Mouse (Mus musculus): Measurements from ENCODE around the gene Stx1b. TPM values are rescaled to one million over a fixed set of nuclear protein-coding genes. Genes with fewer than 3 reads are reported as not detected.

Gene Stx1b
- polyA plus RNA-seq, 1 experiment from 2014 or later: 11.1 TPM

DNA sequence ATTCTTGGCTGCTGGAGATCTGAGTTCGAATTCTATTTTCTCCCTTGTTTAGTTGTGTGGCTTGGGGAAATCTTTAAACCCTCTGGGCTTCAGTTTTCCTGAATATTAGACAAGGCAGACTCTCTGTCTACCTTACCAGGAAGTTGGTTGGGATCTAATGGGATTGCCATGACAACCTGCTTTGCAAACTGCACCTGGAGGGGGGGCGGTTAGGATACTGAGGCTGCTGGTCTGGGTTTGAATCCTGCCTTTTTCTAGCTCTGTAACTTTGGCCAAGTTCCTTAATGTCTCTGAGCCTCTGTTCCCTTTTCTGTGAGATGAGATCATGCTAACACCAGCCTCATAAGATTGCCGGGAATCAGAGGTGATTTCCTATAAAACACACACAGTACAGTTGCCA, 1.9 kb downstream of the Stx1b start:
- WGBS: 95% methylated on average over 3 of the region's 3 CpGs
- DNase-seq (ENCODE audit: low spot score): no peak
- ATAC-seq (replicated peaks; ENCODE audit: low FRiP score): no peak

DNA sequence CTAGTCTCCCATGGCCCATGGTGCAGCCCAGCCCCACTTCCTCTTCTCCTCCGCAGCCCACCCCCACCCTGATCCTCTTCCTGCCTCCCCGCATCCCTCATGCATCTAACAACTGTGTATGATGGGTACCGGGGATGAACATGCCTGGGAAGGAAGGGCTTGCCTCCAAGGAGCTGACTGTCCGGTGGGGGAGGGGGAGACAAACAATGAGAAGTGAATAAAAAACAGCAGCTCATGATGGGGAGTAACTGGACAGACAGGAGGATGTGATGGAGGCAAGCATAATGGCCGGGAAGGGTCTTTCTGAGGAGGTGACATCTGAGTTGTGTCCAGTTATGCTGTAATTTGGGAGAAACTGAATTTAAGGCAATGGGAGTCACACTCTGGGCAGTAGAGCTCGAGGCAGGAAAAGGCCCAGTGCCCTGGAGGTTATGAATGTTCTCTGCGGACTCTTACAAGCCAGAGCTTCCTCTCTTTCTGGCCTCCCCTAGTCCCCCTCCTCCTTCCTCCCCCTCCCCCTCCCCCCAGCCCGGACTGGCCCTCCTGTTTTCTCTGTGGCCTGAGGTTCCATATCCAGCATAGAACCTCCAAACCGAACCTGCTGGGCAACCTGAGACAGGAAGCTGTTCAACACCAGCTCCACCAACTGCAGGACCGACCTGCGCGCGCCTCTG, 3.4 kb downstream of the Stx1b start:
- Histone ChIP-seq H3K4me3 (ENCODE audit: low read depth, low read length) (no peak overlapping the region), H3K9me3 (ENCODE audit: control insufficient read depth, low read length) (no peaks in the 10 kb centered on the region), H3K27ac (ENCODE audit: low read depth, low read length) (no peak overlapping the region), H3K9ac (ENCODE audit: low read length) (no peak overlapping the region), H3K4me1 (replicated peaks; ENCODE audit: control insufficient read depth, insufficient read depth, low read length) (peaks cover 2% of the 10 kb centered on the region; the same call in 1 of the 2 replicates), H3K27me3 (ENCODE audit: control insufficient read depth, insufficient read depth, low read length) (no peaks in the 10 kb centered on the region), H3K36me3 (ENCODE audit: control insufficient read depth, insufficient read depth, low read length) (no peaks in the 10 kb centered on the region), H3K4me2 (ENCODE audit: low read depth, low read length, severe bottlenecking) (no peak overlapping the region)
- ATAC-seq (replicated peaks; ENCODE audit: low FRiP score) (no peak), DNase-seq (ENCODE audit: low spot score) (no peak)
- WGBS: 79% methylated on average over 13 of the region's 13 CpGs

More for the DNA sequence above, 1.9 kb downstream of the Stx1b start:
- H3K27me3 ChIP-seq (ENCODE audit: control insufficient read depth, insufficient read depth, low read length): no peaks in the 10 kb centered on the region
- H3K4me3 ChIP-seq (ENCODE audit: low read depth, low read length): no peak overlapping the region
- no peak overlapping the region for H3K4me2 ChIP-seq (ENCODE audit: low read depth, low read length, severe bottlenecking)
- no peaks in the 10 kb centered on the region for H3K36me3 ChIP-seq (ENCODE audit: control insufficient read depth, insufficient read depth, low read length)
- no peaks in the 10 kb centered on the region for H3K9me3 ChIP-seq (ENCODE audit: control insufficient read depth, low read length)
- no peak overlapping the region for H3K9ac ChIP-seq (ENCODE audit: low read length)
- H3K4me1 ChIP-seq (replicated peaks; ENCODE audit: control insufficient read depth, insufficient read depth, low read length): peaks cover 2% of the 10 kb centered on the region; the same call in 1 of the 2 replicates
- H3K27ac ChIP-seq (ENCODE audit: low read depth, low read length): no peak overlapping the region

DNA sequence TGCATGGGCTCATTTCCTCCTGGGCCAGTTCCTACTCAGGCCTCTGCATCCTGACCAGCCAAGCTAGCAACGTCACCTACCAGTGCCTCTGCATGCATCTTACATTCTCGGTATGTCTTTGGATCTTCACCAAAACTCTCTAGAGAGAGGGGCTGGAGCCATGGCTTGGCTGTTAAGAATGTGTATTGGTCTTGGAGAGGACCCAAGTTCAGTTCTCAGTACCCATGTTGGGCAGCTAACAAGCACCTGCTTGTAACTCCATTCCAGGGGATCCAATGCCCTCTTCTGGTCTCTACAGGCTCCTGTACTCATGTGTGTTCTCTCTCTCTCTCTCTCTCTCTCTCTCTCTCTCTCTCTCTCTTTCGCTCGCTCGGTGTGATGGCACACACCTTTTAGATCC, 6.6 kb downstream of the Stx1b start:
- no peak overlapping the region for H3K4me2 ChIP-seq (ENCODE audit: low read depth, low read length, severe bottlenecking)
- H3K27me3 ChIP-seq (ENCODE audit: control insufficient read depth, insufficient read depth, low read length): no peaks in the 10 kb centered on the region
- DNase-seq (ENCODE audit: low spot score) (no peak), ATAC-seq (replicated peaks; ENCODE audit: low FRiP score) (no peak)
- no peak overlapping the region for H3K27ac ChIP-seq (ENCODE audit: low read depth, low read length)
- no peaks in the 10 kb centered on the region for H3K36me3 ChIP-seq (ENCODE audit: control insufficient read depth, insufficient read depth, low read length)
- WGBS: 90% methylated on average over 5 of the region's 5 CpGs
- no peak overlapping the region for H3K4me3 ChIP-seq (ENCODE audit: low read depth, low read length)
- no peaks in the 10 kb centered on the region for H3K4me1 ChIP-seq (replicated peaks; ENCODE audit: control insufficient read depth, insufficient read depth, low read length)
- no peak overlapping the region for H3K9ac ChIP-seq (ENCODE audit: low read length)
- no peaks in the 10 kb centered on the region for H3K9me3 ChIP-seq (ENCODE audit: control insufficient read depth, low read length)

DNA sequence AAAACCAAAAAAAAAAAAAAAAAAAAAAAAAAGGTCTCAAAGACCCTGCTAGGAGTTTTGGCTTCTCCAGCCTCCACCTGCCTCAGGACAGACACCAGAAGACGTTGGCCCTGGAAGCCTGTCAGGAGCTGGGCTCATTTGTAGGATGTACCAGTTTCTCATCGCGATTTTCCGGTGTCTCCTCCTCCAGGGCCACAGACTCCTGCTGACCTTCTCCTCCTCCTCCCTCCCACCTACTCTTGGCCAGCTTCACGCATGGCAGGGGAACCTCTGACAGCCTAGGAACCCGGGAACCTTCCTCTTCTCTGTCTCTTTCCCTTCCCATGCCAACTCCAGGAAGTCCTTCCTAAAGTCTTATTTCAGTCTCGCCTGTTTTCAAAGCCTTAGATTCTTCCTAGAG, 7.3 kb downstream of the Stx1b start:
- DNase-seq (ENCODE audit: low spot score) (no peak), ATAC-seq (replicated peaks; ENCODE audit: low FRiP score) (no peak)
- 79% methylated on average over 7 of the region's 7 CpGs for WGBS
- Histone ChIP-seq H3K4me1 (replicated peaks; ENCODE audit: control insufficient read depth, insufficient read depth, low read length) (no peaks in the 10 kb centered on the region), H3K36me3 (ENCODE audit: control insufficient read depth, insufficient read depth, low read length) (no peaks in the 10 kb centered on the region), H3K4me3 (ENCODE audit: low read depth, low read length) (no peak overlapping the region), H3K9ac (ENCODE audit: low read length) (no peak overlapping the region), H3K4me2 (ENCODE audit: low read depth, low read length, severe bottlenecking) (no peak overlapping the region), H3K9me3 (ENCODE audit: control insufficient read depth, low read length) (no peaks in the 10 kb centered on the region), H3K27ac (ENCODE audit: low read depth, low read length) (no peak overlapping the region), H3K27me3 (ENCODE audit: control insufficient read depth, insufficient read depth, low read length) (no peaks in the 10 kb centered on the region)

DNA sequence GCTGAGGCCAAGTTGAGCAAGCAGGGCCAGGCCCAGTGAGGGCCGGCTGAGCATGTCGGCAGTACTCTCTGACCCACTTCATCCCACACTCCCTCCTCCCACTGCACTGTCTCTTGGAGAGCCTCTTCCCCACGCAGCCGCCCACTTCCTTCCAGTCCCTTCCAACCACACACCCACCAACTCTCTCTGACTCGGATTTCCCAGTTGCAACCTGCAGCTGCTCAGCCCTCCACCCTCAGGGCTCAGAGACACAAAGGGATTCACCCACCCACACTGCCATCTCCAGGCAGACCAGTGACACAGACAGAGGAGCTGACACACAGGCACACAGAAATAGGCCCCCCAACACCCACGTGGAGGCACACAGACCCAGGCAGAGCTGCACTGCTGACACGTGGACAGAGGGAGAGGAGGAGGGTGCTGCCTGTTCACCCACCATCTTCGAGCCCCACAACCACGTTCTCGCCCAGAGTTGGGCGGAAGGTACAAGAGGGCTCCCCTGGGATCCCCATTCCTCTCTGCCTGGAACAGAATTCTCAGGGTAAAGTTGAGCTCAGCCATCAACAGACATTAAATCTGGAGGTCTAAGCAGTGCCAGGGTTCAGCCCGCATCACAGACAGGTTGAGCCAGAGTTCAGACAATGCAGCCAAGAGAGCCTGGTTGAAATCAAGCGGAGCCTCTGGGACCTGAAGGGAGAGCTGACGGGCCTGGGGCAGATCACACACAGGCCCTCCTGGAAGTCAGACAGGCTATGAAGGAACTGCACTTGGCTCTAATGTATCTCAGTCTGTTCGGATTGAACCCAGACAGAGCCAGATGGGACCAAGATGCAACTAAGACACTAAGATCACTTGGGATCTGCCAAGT, 8.2 kb downstream of the Stx1b start:
- ATAC-seq (replicated peaks; ENCODE audit: low FRiP score) (no peak), DNase-seq (ENCODE audit: low spot score) (no peak)
- 77% methylated on average over 15 of the region's 15 CpGs for WGBS
- Histone ChIP-seq H3K4me1 (replicated peaks; ENCODE audit: control insufficient read depth, insufficient read depth, low read length) (no peaks in the 10 kb centered on the region), H3K27ac (ENCODE audit: low read depth, low read length) (no peak overlapping the region), H3K4me3 (ENCODE audit: low read depth, low read length) (no peak overlapping the region), H3K4me2 (ENCODE audit: low read depth, low read length, severe bottlenecking) (no peak overlapping the region), H3K9ac (ENCODE audit: low read length) (no peak overlapping the region), H3K9me3 (ENCODE audit: control insufficient read depth, low read length) (no peaks in the 10 kb centered on the region), H3K27me3 (ENCODE audit: control insufficient read depth, insufficient read depth, low read length) (no peaks in the 10 kb centered on the region), H3K36me3 (ENCODE audit: control insufficient read depth, insufficient read depth, low read length) (no peaks in the 10 kb centered on the region)

DNA sequence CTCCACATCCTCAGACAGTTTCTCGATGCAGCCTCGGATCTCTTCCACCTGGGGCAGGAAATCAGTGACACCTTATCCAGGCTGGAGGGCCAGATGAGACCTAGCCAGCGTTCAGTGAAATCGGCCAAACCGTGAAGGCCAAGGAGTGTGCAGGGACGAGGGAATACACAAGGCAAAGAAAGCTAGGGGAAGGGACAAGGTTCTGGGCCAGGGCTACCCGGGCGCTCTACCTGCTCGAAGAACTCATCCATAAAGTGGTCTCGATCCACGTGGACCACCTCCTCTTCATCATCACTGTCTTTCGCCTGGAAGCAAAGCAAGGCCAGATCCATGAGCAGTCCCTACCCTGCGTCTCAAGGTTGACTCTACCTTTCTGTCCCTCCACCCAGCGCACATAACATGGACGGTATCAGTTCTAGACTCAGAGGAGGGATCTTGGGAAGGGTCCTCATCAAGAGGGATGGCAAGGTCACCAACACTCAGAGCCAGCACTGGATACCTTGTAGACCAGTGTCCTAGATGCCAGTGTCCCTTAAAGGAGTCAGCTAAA, 9.2 kb downstream of the Stx1b start:
- ATAC-seq (replicated peaks; ENCODE audit: low FRiP score): no peak
- no peak for DNase-seq (ENCODE audit: low spot score)
- 95% methylated on average over 15 of the region's 15 CpGs for WGBS
- Histone ChIP-seq H3K36me3 (ENCODE audit: control insufficient read depth, insufficient read depth, low read length) (no peaks in the 10 kb centered on the region), H3K4me2 (ENCODE audit: low read depth, low read length, severe bottlenecking) (no peak overlapping the region), H3K4me3 (ENCODE audit: low read depth, low read length) (no peak overlapping the region), H3K9me3 (ENCODE audit: control insufficient read depth, low read length) (no peaks in the 10 kb centered on the region), H3K27ac (ENCODE audit: low read depth, low read length) (no peak overlapping the region), H3K9ac (ENCODE audit: low read length) (no peak overlapping the region), H3K27me3 (ENCODE audit: control insufficient read depth, insufficient read depth, low read length) (no peaks in the 10 kb centered on the region), H3K4me1 (replicated peaks; ENCODE audit: control insufficient read depth, insufficient read depth, low read length) (no peaks in the 10 kb centered on the region)

DNA sequence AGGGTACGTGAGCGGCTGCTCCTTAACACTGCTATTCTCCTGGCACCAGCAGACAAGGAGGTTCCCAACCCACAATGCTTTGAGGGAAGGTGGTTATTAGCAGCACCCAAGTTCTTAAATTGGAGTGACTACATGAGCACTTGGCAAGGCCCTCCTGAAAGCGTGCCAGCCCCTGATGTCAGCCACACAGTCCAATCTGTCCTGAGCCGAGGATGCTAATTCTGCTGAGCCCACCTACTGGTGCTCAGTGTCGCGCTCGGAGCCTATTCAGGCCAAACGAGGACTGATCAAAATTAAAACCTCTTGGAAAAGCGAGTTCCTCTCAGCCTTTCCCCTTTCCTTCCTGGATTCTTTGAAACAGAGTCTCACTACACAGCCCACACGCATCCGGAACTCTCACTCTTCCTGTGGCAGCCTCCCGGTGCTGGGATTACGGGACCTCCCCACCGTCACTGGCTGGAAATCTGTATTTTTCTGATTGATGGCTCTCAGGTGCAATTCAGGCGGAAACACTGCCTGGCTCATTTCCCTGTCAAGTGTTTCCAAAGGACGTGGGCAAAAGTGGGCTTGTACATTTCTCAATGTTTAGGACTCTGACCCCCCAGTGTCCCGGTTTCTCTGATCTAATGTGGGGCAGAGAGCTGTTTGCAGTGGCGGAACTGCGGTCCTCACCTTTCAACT, 10.0 kb downstream of the Stx1b start:
- no peaks in the 10 kb centered on the region for H3K9me3 ChIP-seq (ENCODE audit: control insufficient read depth, low read length)
- no peaks in the 10 kb centered on the region for H3K4me1 ChIP-seq (replicated peaks; ENCODE audit: control insufficient read depth, insufficient read depth, low read length)
- H3K4me3 ChIP-seq (ENCODE audit: low read depth, low read length): no peak overlapping the region
- ATAC-seq (replicated peaks; ENCODE audit: low FRiP score): no peak
- H3K36me3 ChIP-seq (ENCODE audit: control insufficient read depth, insufficient read depth, low read length): no peaks in the 10 kb centered on the region
- no peak overlapping the region for H3K4me2 ChIP-seq (ENCODE audit: low read depth, low read length, severe bottlenecking)
- H3K27me3 ChIP-seq (ENCODE audit: control insufficient read depth, insufficient read depth, low read length): no peaks in the 10 kb centered on the region
- H3K9ac ChIP-seq (ENCODE audit: low read length): no peak overlapping the region
- no peak overlapping the region for H3K27ac ChIP-seq (ENCODE audit: low read depth, low read length)
- no peak for DNase-seq (ENCODE audit: low spot score)
- 89% methylated on average over 19 of the region's 19 CpGs for WGBS

DNA sequence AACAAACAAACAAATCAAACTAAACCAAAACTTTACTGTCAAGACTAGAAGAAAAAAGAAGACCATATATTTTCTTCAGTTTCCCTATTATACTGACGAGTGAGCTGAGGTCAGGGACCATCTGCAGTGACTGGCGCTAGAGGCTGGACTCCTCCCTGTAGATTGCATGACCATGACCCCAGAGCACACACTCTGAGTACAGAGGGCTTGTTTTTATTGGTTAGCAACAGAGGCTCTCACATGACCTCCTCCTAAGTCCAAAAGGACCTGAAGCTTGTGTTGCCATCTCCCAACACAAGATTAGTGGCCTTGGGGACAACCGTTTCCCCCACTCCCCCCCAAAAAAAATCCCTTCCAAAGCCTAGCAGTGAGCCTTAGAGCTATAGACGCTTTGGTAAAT, 10.5 kb downstream of the Stx1b start:
- Histone ChIP-seq H3K27ac (ENCODE audit: low read depth, low read length) (no peak overlapping the region), H3K36me3 (ENCODE audit: control insufficient read depth, insufficient read depth, low read length) (no peaks in the 10 kb centered on the region), H3K4me3 (ENCODE audit: low read depth, low read length) (no peak overlapping the region), H3K4me1 (replicated peaks; ENCODE audit: control insufficient read depth, insufficient read depth, low read length) (no peaks in the 10 kb centered on the region), H3K27me3 (ENCODE audit: control insufficient read depth, insufficient read depth, low read length) (no peaks in the 10 kb centered on the region), H3K9me3 (ENCODE audit: control insufficient read depth, low read length) (no peaks in the 10 kb centered on the region), H3K4me2 (ENCODE audit: low read depth, low read length, severe bottlenecking) (no peak overlapping the region), H3K9ac (ENCODE audit: low read length) (no peak overlapping the region)
- DNase-seq (ENCODE audit: low spot score): no peak
- ATAC-seq (replicated peaks; ENCODE audit: low FRiP score): no peak
- 92% methylated on average over 4 of the region's 4 CpGs for WGBS
